Mouse (Mus musculus): Measurements from ENCODE around the gene Srp54c.

The Srp54c gene

DNA sequence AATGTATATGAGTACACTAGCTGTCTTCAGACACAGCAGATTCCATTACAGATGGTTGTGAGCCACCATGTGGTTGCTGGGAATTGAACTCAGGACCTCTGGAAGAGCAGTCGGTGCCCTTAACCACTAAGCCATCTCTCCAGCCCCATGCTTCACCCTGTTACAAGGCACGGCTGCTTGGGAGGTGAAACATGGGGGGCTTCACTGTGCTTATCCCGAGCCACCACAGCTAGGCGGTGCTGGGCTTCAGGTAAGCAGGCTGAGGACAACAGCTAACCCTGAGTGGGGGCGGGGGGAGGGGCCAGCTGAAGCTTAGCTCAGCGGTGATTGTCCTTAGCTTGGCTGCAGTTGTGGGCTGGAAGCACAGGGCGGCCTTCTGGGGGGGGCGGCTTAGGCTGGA is 79.5 kb downstream of the Srp54c start:
- no peak for DNase-seq (ENCODE audit: extremely low spot score, low spot score)

- DNase-seq (ENCODE audit: extremely low spot score, low spot score) = no peak
Observed at GRCm38 (mm10) chr12:55311841-55312240, 81.9 kb downstream of the Srp54c start.

Data from neural tube, embryonic 10.5 days (tissue).